Mouse (Mus musculus) urinary bladder, postnatal 10 days (tissue): ENCODE data around the gene Mipep.

Experiments
- DNase-seq: peaks from one replicate; pipeline ENCODE4 v3.0.0; 2022; ENCODE audit warnings: low spot score

Gene Mipep

DNA sequence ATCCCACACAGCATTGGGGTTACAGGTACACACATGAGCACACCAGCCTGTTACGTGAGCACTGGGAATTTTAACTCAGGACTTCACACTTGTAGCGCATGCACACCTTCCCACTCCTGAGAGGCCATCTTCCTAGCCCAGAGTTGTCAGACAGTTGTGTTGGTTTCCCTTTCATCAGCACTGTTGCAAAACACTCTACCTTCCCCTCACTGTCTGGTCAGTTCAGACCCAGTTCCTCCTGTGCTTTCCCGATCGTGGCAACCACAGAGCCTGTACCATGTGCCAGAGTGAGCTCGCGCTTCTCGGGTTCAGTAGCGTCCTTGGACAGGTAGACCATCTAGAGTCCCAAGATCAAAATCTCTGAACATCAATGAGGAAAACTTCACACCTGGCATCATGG is 27.1 kb upstream of the Mipep start:
- DNase-seq, result no peak

GRCm38 (mm10) chr14:60757722-60758121 is 26.7 kb upstream of the Mipep start:
- no peak for DNase-seq

- DNase-seq, result no peak
Measured at GRCm38 (mm10) chr14:60759097-60759496, 25.3 kb upstream of the Mipep start.

DNA sequence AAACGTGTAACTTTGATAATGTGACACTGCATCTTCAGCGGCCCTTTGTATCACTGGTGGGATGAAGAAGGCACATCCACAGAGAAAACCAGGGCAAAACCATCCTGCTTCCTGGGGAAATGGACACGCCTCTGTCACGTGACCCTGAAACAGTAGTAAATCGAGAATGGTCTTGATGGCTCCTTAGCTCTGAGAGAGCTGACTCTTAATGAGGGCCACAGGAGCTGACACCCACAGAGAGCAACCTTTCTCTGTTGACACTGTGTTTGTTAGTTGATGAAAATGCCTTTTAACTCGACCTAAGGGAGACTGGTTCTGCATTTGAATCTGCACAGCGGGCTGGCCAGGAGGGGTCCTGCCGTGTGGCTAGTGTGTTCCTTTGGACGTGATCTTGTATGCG is 22.6 kb upstream of the Mipep start:
- no peak for DNase-seq

GRCm38 (mm10) chr14:60762754-60763153 is 21.6 kb upstream of the Mipep start:
- DNase-seq, result no peak

GRCm38 (mm10) chr14:60763746-60764145 is 20.6 kb upstream of the Mipep start:
- no peak for DNase-seq

DNA sequence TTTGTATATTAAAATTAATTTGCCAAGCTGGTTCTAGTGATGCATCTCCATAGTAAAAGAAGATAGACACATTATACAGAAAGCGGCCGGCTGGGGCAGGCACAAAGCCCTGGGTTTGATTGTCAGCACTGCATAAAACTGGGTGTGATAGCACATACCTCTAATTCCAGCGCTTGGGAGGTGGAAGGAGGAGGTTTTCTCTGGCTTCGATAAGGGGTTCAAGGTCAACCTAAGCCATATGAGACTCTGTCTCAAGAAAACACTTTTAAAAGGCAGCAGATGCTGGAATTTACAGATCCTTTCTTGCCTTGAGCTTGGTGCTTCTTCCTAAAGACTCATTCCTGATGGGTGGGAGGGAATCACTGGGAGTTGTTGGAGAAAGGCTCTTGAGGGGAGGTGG is 19.8 kb upstream of the Mipep start:
- DNase-seq, result no peak

DNA sequence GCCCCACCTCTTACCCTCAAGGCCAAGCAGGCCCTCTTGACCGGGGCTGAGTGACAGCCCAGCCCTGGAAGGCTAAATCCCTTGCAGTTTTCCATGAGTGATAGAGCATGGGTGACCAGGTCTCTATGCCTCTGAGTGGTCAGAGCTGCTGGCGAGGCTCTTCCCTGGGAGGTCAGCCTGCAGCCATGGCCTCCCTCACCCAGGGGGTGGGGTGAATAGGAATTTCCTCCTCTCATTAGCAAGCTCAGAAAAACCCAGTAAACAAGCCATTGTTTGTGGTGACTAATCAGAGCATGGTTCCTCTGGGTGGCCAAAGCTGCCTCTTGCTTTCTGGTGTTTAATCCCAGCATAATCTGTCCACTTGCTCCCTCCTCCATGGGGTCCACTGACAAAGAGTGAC is 19.3 kb upstream of the Mipep start:
- DNase-seq, result no peak

DNA sequence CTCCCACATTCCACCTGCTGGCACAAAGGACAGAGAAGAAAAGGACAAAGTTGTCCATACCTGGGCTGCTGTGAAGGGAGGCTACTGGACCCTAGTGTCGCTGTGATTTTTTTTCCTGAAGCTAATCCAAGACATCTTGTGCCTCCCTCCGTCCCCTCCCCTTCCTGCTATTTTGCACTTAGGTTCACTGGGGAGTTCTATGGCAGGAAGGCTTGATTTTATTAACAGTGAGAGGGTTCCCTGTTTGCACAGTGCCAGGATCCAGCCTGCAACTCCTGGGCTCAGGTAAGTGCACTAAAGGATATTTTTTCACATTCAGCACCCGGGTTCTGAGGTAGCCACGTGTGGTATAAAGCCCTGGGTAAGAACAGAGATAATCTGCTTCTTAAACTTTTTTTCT is 16.5 kb upstream of the Mipep start, which contains the start of gene C1qtnf9:
TSS of gene C1qtnf9 (plus strand) at position 251 of the 400 bp plus-strand sequence.
- no peak for DNase-seq

DNA sequence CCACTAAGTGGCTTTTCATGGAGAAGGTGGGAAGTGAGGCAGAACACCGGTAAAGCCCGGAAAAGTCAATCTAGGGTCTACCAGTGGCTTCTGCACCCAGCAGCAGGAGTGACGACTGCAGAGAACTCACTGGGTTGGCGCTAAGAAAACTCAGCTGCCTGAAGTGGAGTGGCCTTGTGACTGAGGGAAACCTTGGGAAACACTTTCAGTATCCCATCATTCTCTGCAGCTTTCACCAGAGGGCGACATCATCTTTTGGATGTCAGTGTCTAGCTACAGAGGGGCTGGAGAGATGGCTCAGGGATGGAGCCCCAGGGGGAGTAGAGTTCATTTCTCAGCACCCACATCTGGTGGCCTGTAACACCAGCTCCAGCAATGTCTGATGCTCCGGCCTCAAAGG is 15.0 kb upstream of the Mipep start:
- DNase-seq, result no peak

GRCm38 (mm10) chr14:60770594-60770993 is 13.8 kb upstream of the Mipep start:
- no peak for DNase-seq

DNA sequence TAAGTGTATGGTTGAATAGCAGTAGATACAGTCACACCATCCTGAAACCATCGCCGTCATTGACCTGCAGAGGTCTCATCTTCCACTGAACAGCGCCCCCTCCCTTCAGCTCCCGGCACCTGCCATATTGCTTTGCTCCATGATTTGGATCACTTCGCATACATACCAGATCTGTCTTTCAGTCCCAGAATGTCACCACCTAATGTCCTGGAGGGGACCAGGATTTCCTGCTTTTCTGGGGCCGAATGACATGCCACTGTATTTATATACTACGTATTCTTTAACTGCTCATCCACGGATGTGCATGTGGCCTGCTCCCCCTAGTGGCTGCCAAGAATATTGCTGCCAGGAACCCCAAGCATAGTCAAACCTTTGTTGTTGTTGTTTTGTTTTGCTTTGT is 13.3 kb upstream of the Mipep start:
- DNase-seq, result no peak

GRCm38 (mm10) chr14:60773476-60773875 is 10.9 kb upstream of the Mipep start:
- no peak for DNase-seq

DNA sequence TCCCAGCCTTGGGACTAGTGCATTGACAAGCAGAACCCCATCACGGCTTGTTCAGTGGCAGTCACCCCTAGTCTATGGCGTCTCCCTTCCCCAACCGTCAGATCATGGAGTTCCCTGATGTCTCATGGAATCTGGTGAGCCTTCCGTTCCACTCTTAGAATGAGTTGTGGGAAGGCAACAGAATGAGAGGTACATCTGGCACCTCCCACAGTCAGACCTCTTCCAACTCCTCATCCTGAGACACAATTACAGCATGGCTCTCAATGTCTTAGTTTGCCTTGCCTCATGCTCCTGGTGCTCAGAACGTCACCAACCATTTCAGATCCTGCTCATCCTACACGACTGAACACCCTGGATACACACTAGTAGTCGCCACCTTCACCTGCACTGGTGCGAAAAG is 7.9 kb upstream of the Mipep start:
- DNase-seq, result no peak

GRCm38 (mm10) chr14:60777485-60777919 is 6.9 kb upstream of the Mipep start:
- DNase-seq, result no peak

DNA sequence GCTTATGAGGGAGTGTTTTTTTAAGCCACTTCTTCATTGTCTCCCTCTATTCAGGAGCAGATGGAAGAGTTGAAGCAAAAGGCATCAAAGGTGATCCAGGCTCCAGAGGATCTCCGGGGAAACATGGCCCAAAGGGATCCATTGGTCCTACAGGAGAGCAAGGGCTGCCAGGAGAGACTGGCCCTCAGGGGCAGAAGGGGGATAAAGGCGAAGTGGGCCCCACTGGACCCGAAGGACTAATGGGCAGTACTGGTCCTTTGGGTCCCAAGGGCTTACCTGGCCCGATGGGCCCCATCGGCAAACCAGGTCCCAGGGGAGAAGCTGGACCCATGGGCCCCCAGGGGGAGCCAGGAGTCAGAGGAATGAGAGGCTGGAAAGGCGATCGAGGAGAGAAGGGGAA is 5.2 kb upstream of the Mipep start:
- no peak for DNase-seq

- DNase-seq, result no peak
Measured at GRCm38 (mm10) chr14:60782121-60782656, 2.2 kb upstream of the Mipep start.

GRCm38 (mm10) chr14:60783196-60783595 is 1.2 kb upstream of the Mipep start:
- DNase-seq, result no peak

DNA sequence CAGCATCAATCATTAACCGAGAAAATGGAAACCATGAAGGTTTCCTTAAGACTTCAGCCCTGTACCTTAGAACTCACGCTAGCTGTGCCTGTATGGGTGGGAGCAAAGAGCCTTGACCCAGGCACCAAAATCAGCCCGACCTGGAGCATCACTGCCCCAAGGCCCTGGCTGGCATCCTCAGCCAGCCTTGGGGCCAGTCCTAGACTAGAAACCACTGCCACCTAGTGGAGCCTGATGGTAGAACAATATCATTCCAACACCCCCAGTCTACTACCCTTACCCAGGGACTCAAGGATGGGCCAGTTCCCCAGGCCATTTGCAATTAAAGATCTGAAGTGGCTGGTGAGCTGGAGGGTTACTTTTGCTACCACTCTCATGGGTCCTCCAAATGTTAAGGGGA is 5.7 kb downstream of the Mipep start:
- DNase-seq, result no peak

GRCm38 (mm10) chr14:60796600-60797322 is 12.4 kb downstream of the Mipep start:
- no peak for DNase-seq

- DNase-seq, result no peak
Measured at GRCm38 (mm10) chr14:60797596-60797995, 13.2 kb downstream of the Mipep start.

- DNase-seq, result no peak
Measured at GRCm38 (mm10) chr14:60798721-60799120, 14.3 kb downstream of the Mipep start.

GRCm38 (mm10) chr14:60799762-60800728 is 15.7 kb downstream of the Mipep start:
- DNase-seq, result no peak
